Mouse (Mus musculus) testis, adult 2 months (tissue): ENCODE results near the gene Rab36.

ENCODE experiments used
- CTCF ChIP-seq: fragments of 200-500 bp; IDR thresholded peaks from 2 replicates; pipeline ENCODE4 v1.5.1; 2012; ENCODE audit warnings: low read depth, mild to moderate bottlenecking, inconsistent platforms, low read length, moderate library complexity; ENCODE audit not compliant: control insufficient read depth, insufficient read depth, insufficient replicate concordance
- POLR2A ChIP-seq: fragments of 200-500 bp; IDR thresholded peaks from 2 replicates; pipeline ENCODE4 v1.6.1; 2012; ENCODE audit warnings: low read depth, mild to moderate bottlenecking, inconsistent platforms, low read length, moderate library complexity; ENCODE audit not compliant: control insufficient read depth

DNA sequence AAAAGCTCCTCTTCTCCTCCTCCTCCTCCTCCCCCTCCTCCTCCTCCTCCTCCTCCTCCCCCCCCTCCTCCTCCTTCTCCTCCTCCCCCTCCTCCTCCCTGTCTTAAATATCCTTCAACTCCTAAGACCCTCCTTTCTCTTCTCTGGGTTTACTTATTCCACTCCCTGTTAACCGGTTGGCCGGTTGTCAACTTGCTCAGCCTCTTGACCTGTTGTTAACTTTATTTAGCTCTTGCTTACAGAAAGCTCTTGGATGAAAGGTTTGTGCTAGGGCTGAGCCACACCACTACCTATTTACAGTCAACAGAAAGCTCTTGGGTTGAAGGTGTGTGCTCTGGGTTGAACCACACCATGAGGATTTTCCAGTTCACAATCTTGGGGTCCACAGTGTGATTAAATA lies 16.6 kb upstream of the Rab36 start:
- TF ChIP-seq CTCF (no peak), POLR2A (no peak)
